ENCODE assay signal across 9 mouse cellular contexts in the genomic region with DNA sequence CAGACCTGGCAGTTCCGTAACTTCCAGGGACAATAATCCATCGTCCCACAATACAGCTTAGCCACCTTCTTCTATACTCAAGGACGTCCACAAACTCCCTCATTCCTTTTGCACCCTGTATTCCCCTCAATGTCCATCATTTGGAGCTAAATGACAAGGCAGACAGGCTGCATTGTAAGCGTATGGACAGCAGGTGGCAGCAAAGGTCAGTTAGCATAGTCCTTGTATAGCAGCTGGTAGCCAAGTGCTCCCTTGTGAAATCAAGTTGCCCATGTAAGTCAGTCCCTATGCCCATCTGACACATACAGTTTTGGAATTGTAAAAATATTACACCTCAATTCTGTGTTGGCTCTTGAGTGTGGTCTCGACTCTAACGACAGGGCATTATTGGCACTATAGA. TPM values are rescaled to one million over a fixed set of nuclear protein-coding genes. Genes with fewer than 3 reads are reported as not detected.
DNase-seq lines count a peak whose midpoint lies in the region; ATAC-seq and TF ChIP-seq lines count a peak whose summit lies in the region.
"Had no signal": no experiment of that assay in that cellular context is flagged by ENCODE, and none has a peak within 500 bp of the region (broad histone marks: within the 10 kb centered on the region; RNA-seq: fewer than 3 reads in every experiment).

No protein-coding gene starts in this region.

- ATAC-seq in common myeloid progenitor, adult 5-6 weeks (replicated peaks; ENCODE audit: low read depth, poor library complexity, severe bottlenecking): peak; percentile 85

- H3K4me3 ChIP-seq in small intestine, adult 2 months (ENCODE audit: low read depth, low read length): no peak overlapping the region
- H3K4me3 ChIP-seq: neural tube, embryonic 12.5 days had no signal

- no peaks in the 10 kb centered on the region for H3K4me1 ChIP-seq in small intestine, adult 2 months (ENCODE audit: control insufficient read depth, insufficient read depth, insufficient read length, low read length)
- H3K4me1 ChIP-seq: neural tube, embryonic 12.5 days had no signal

- peak; percentile 41; the same call in 1 of the 2 replicates for TF ChIP-seq CTCF in small intestine, adult 2 months (IDR thresholded peaks at IDR 0.05; ENCODE audit: extremely low read depth, insufficient read length, insufficient replicate concordance, low read depth, low read length)

- no peak for TF ChIP-seq POLR2A in small intestine, adult 2 months (IDR thresholded peaks at IDR 0.05; ENCODE audit: low read depth, low read length)

- whole genome bisulfite sequencing in small intestine, adult 2 months: 20% methylated on average over 6 of the region's 6 CpGs

- intact Hi-C loops in heart, postnatal 25 days (cut with DNase I): loop anchor here (5.0 kb wide), 2 partner anchors 276 to 471 kb away; no protein-coding TSS in a partner anchor
- intact Hi-C loops in gastrocnemius, postnatal 14 days (cut with DNase I; ENCODE audit: low total_unique reads): loop anchor here (5.0 to 10.0 kb wide), 2 partner anchors 56 to 464 kb away; no protein-coding TSS in a partner anchor

- DNase-seq in heart, adult 18-20 months: peak; percentile 52 to 77
- DNase-seq in heart, postnatal 25 days (ENCODE audit: low spot score): no peak
- peak; percentile 79 for DNase-seq in ZHBTc4 (ENCODE audit: low read depth, low spot score)
- peak; percentile 57 for DNase-seq in gastrocnemius, postnatal 14 days
- DNase-seq in layer of hippocampus, adult 8-10 months (ENCODE audit: low spot score in 2 of 2): peak; percentile 39 to 76
- DNase-seq in lung, postnatal 4 days: peak; percentile 41 to 67

- no peak overlapping the region for H3K27ac ChIP-seq in small intestine, adult 2 months (ENCODE audit: insufficient read depth, low read depth, low read length)
- H3K27ac ChIP-seq: neural tube, embryonic 12.5 days had no signal

- H3K27me3 ChIP-seq in small intestine, adult 2 months (ENCODE audit: control insufficient read depth, insufficient read depth, low read length): no peaks in the 10 kb centered on the region
- H3K27me3 ChIP-seq: neural tube, embryonic 12.5 days had no signal

- no peaks in the 10 kb centered on the region for H3K36me3 ChIP-seq in small intestine, adult 2 months (ENCODE audit: control insufficient read depth, insufficient read depth, low read length)
- H3K36me3 ChIP-seq: neural tube, embryonic 12.5 days had no signal

RNA-seq across cellular contexts. Expression of gene Cd1d1, which starts 31.6 kb away (rescaled TPM):
- total RNA-seq in heart, adult 18-20 months (2021): 1 to 10 TPM; 4.5 to 6.6 TPM
- total RNA-seq in heart, postnatal 25 days (2021): 1 to 10 TPM; 2.7 to 4.7 TPM
- total RNA-seq in common myeloid progenitor, adult 5-6 weeks (2017): 23.9 and 29.4 TPM in 2 replicates
- 1 to 10 TPM; 5.9 to 6.7 TPM for total RNA-seq in gastrocnemius, postnatal 14 days (2021)
- total RNA-seq in layer of hippocampus, adult 8-10 months (2022): 1 to 10 TPM in 3 of 4 experiments, under 1 TPM in 1; 0.41 to 2.3 (median 1.6) TPM
- polyA plus RNA-seq in small intestine, adult 2 months (2012; rRNA removed): 2.2 and 2.3 TPM in 2 replicates
